Mouse (Mus musculus) thymus, adult 2 months (tissue): ENCODE results near the gene Msn.

Experiments
- CTCF ChIP-seq: fragments of 200-500 bp; IDR thresholded peaks from 2 replicates; pipeline ENCODE4 v1.5.1; 2012; ENCODE audit warnings: mild to moderate bottlenecking, control low read depth, low read length, moderate library complexity, borderline replicate concordance; ENCODE audit not compliant: control insufficient read depth, poor library complexity, insufficient read depth; ENCODE audit errors: extremely low read depth
- POLR2A ChIP-seq: fragments of 200-500 bp; IDR thresholded peaks from 2 replicates; pipeline ENCODE4 v1.6.1; 2012; ENCODE audit warnings: mild to moderate bottlenecking, low read length, control low read depth, moderate library complexity; ENCODE audit not compliant: control insufficient read depth, poor library complexity, insufficient read depth; ENCODE audit errors: extremely low read depth

- TF ChIP-seq CTCF (no peak), POLR2A (no peak)
Observed at GRCm38 (mm10) chrX:96153362-96153761, 57.5 kb downstream of the Msn start.
